Mouse (Mus musculus) stomach, postnatal 0 days (tissue): ENCODE results near the gene Spaar.

ENCODE experiments used
- CTCF ChIP-seq: IDR thresholded peaks from 2 replicates; pipeline ENCODE4 v1.5.1; 2016; ENCODE audit warnings: antibody characterized with exemption, low read depth, mild to moderate bottlenecking, moderate library complexity
- EP300 ChIP-seq: optimal IDR thresholded peaks from 2 replicates; pipeline ENCODE3; 2016; ENCODE audit warnings: antibody characterized with exemption

GRCm38 (mm10) chr4:43732171-43732570 lies 2.3 kb downstream of the Spaar start:
- TF ChIP-seq CTCF: no peak
- no peak for TF ChIP-seq EP300
